Mouse (Mus musculus) liver, postnatal 0 days (tissue): ENCODE results near the gene Arl6ip5. TPM values are rescaled to one million over a fixed set of nuclear protein-coding genes. Genes with fewer than 3 reads are reported as not detected.

Source experiments
- ATAC-seq: fragments of 200-750 bp; cut with Nextera tagmentation; 2 replicates; pipeline ENCODE4 v1.8.0; 2017; ENCODE audit warnings: mild to moderate bottlenecking, moderate library complexity
- DNase-seq: peaks from one replicate; pipeline ENCODE4 v3.0.0-alpha.2; 2016
- H3K27ac ChIP-seq: fragments of 300-500 bp; sonication (generic); 2 replicates; pipeline ENCODE4 v1.5.1; 2014; ENCODE audit warnings: antibody characterized with exemption, moderate library complexity, mild to moderate bottlenecking, low read depth
- H3K27me3 ChIP-seq: fragments of 300-500 bp; sonication (generic); 2 replicates; pipeline ENCODE4 v1.6.1; 2014; ENCODE audit warnings: low read length, control low read depth, mixed read lengths; ENCODE audit not compliant: insufficient read depth
- H3K36me3 ChIP-seq: fragments of 300-500 bp; sonication (generic); replicated peaks from 2 replicates; pipeline ENCODE4 v1.6.1; 2014; ENCODE audit warnings: mild to moderate bottlenecking, control low read depth, low read length, moderate library complexity, mixed read lengths; ENCODE audit not compliant: insufficient read depth
- H3K4me1 ChIP-seq: fragments of 300-500 bp; sonication (generic); 2 replicates; pipeline ENCODE4 v1.6.1; 2014; ENCODE audit warnings: antibody characterized with exemption, mild to moderate bottlenecking, control low read depth; ENCODE audit not compliant: insufficient read depth
- H3K4me2 ChIP-seq: fragments of 300-500 bp; sonication (generic); 2 replicates; pipeline ENCODE4 v1.6.1; 2014; ENCODE audit warnings: low read depth, mild to moderate bottlenecking, low read length, moderate library complexity, mixed read lengths
- H3K4me3 ChIP-seq: fragments of 300-500 bp; sonication (generic); 2 replicates; pipeline ENCODE4 v1.5.1; 2014; ENCODE audit warnings: low read depth, low read length
- H3K9ac ChIP-seq: fragments of 300-500 bp; sonication (generic); replicated peaks from 2 replicates; pipeline ENCODE4 v1.6.1; 2014; ENCODE audit warnings: mild to moderate bottlenecking, moderate library complexity
- H3K9me3 ChIP-seq: fragments of 300-500 bp; sonication (generic); 2 replicates; pipeline ENCODE4 v1.6.1; 2016; ENCODE audit warnings: mild to moderate bottlenecking, control low read depth, low read length, mixed read lengths
- CTCF ChIP-seq: sonication (generic); IDR thresholded peaks from 2 replicates; pipeline ENCODE4 v1.5.1; 2016; ENCODE audit warnings: antibody characterized with exemption, low read depth
- EP300 ChIP-seq: IDR thresholded peaks from 2 replicates; pipeline ENCODE4 v1.6.1; 2016; ENCODE audit warnings: antibody characterized with exemption, low read depth, mild to moderate bottlenecking
- WGBS: fragments of 180-500 bp; shearing (Covaris S2); extraction: QIAGEN DNeasy Blood & Tissue Kit; methylation state at CpG from one replicate; pipeline ENCODE4 v1.1.7; 2014; ENCODE audit not compliant: insufficient replicate concordance; 5-methylcytosine and 5-hydroxymethylcytosine counted together
- polyA plus RNA-seq: library from polyadenylated mRNA; unstranded; fragments of >200 nt; fragmentation: Nextera tagmentation; extraction: Ambion mirVana; gene quantifications from 2 replicates; pipeline ENCODE4 v1.2.1, GENCODE M21; 2015

The Arl6ip5 gene
- polyA plus RNA-seq, 1 experiment from 2014 or later, result 27.1 TPM

DNA sequence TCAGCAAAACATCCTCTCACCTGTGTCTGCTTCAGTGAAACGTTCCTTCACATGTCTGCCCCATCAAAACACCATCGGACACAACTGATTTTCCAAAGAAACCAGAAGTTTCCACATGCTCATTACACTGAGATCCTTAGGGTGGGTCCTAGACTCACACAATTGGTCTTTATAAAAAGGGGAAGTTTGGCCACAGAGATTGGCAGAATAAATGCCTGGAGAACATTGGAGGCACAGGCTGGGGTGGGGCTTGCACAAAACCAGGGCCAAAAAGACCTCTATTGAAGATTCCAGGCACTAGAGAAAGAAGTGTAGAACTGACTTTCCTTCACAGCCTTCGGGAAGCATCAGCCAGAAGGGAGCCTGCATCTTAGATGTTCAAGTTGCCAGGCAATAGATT is 63.3 kb downstream of the Arl6ip5 start:
- Histone ChIP-seq H3K4me1 (peaks cover 3% of the 10 kb centered on the region; the same call in 1 of the 2 replicates), H3K9me3 (no peaks in the 10 kb centered on the region), H3K27me3 (no peaks in the 10 kb centered on the region), H3K9ac (no peak overlapping the region), H3K27ac (no peak overlapping the region), H3K36me3 (no peaks in the 10 kb centered on the region), H3K4me2 (no peak overlapping the region), H3K4me3 (no peak overlapping the region)
- DNase-seq, result no peak
- 61% methylated on average over 3 of the region's 3 CpGs for WGBS
- no peak for TF ChIP-seq EP300
- TF ChIP-seq CTCF, result no peak
- ATAC-seq, result no peak

DNA sequence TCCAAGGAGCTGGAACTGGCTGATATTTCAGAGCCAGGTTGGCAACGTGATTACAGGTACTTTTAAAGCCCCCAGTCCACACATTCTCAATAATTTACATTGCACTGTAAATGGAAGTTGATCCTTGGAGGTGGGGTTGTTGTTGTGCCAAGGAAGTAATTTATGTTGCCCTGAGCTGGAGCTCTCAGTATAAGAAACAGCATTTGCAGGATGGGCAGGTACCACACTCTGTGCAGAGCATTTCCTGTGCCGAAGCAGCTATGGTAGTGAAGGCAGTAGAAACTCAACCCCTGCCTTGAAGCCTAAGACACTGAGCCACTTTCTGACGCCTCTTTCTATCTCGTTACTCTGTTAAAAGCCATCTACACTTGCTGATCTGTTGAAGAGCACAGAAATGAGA is 65.3 kb downstream of the Arl6ip5 start:
- no peak overlapping the region for H3K4me3 ChIP-seq
- WGBS, result 57% methylated on average over 4 of the region's 4 CpGs
- no peak overlapping the region for H3K4me2 ChIP-seq
- H3K4me1 ChIP-seq, result peaks cover 3% of the 10 kb centered on the region; the same call in 1 of the 2 replicates
- no peaks in the 10 kb centered on the region for H3K9me3 ChIP-seq
- H3K9ac ChIP-seq, result no peak overlapping the region
- H3K27ac ChIP-seq, result no peak overlapping the region
- DNase-seq (no peak), ATAC-seq (no peak)
- H3K27me3 ChIP-seq, result no peaks in the 10 kb centered on the region
- TF ChIP-seq EP300 (no peak), CTCF (no peak)
- H3K36me3 ChIP-seq, result no peaks in the 10 kb centered on the region

DNA sequence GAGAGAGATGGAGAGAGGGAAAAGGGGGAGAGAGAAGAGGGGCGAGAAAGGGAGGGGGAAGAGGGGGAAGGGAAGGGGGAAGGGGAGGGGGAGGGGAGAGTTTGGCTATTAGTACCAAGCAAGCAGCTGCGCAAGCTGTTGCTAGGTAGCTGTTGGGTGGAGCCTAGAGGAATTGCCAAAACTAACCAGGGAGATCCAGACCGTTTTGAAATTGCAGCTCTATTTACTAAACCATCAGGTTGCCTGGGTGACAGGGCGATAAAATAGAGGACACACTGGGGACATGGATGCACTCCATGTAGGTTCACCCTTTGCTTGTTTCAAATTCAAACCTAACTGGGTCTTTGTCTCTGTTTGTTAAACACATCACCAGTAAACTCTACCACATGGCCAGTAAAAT is 65.9 kb downstream of the Arl6ip5 start:
- DNase-seq (peak; percentile 55), ATAC-seq (peak; percentile 78)
- Histone ChIP-seq H3K27me3 (no peaks in the 10 kb centered on the region), H3K9ac (no peak overlapping the region), H3K4me2 (no peak overlapping the region), H3K9me3 (no peaks in the 10 kb centered on the region), H3K27ac (peak overlapping the region; percentile 34; the same call in 1 of the 2 replicates), H3K36me3 (no peaks in the 10 kb centered on the region), H3K4me3 (no peak overlapping the region), H3K4me1 (peaks cover 3% of the 10 kb centered on the region; the same call in 1 of the 2 replicates)
- 46% methylated on average over 4 of the region's 4 CpGs for WGBS
- TF ChIP-seq CTCF, result no peak
- TF ChIP-seq EP300, result no peak

DNA sequence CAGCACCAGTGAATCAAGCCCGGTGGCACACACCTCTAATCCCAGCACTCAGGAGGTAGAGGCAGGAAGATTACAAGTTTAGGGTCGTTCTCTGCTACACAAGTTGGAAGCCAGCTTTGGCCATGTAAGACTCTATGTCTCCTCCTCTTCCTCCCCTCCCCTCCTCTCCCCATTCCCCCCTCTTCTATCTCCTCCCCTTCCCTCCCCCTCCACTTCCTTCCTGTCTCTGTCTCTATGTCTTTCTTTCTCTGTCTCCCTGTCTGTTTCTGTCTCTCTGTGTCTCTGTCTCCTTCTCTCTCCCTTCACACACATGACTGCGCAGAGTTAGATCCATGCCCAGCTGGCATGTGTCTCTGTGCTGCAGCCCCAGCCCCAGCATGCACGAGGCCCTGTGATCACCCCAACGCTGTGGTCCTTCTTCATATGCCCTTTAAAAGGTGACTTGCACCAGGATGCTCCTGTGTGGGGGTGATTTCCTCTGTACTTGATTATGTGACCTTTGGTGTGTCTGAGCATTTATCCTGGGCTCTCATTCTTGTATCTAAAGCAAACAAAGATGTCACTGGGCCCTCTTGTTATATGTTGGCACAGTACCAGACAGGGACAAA is 66.5 kb downstream of the Arl6ip5 start:
- no peak for TF ChIP-seq EP300
- TF ChIP-seq CTCF, result no peak
- Histone ChIP-seq H3K4me3 (no peak overlapping the region), H3K4me2 (no peak overlapping the region), H3K27me3 (no peaks in the 10 kb centered on the region), H3K9ac (no peak overlapping the region), H3K36me3 (no peaks in the 10 kb centered on the region), H3K9me3 (no peaks in the 10 kb centered on the region), H3K4me1 (peaks cover 3% of the 10 kb centered on the region; the same call in 1 of the 2 replicates), H3K27ac (peak overlapping the region; percentile 34; the same call in 1 of the 2 replicates)
- no peak for DNase-seq
- 48% methylated on average over 5 of the region's 5 CpGs for WGBS
- ATAC-seq, result no peak

DNA sequence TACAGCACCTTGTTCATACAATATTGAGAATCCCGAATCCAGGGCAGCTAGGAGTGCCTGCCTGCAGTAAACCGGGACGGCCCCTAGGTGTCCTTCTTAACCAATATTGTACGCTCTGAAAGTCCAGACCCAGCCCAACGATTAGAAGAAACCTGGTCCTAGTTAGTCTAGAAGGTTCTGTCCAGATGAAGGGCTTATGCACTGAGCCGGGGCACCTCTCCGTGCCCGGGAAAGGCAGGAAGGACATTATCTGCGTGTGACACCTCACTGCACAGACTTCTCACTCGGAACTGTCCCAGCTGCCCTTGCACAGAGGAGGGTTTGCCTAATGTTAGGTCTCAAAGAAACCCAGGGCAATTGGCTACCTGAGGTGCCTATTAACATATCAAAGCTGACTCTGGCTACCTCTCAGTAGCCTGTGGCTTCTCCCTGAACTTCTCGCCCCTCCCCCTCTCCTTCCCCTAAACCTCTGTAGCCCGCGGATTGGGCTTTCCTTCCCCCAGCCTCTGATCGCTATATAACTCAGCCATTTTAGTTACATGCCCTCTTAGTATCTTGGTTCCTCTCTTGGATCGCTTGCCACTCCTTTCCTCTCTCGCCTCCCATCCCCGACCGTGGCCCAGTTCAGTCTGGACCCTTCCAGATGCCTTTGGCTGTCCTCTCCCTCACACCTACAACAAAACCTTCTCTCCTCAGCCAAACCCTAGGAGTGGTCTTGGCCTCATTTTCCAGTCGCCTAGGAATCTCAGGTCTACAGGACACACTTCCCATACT is 67.7 kb downstream of the Arl6ip5 start:
- Histone ChIP-seq H3K4me1 (peaks cover 3% of the 10 kb centered on the region; the same call in 1 of the 2 replicates), H3K4me3 (0 out of 2 replicates have a peak overlapping the region, but pooled peaks have one; percentile 7), H3K4me2 (peak overlapping the region; percentile 62), H3K36me3 (no peaks in the 10 kb centered on the region), H3K9ac (peak overlapping the region; percentile 31), H3K27ac (no peak overlapping the region), H3K27me3 (no peaks in the 10 kb centered on the region), H3K9me3 (no peaks in the 10 kb centered on the region)
- ATAC-seq (peak; percentile 80), DNase-seq (peak; percentile 74)
- TF ChIP-seq EP300 (no peak; the same call in 1 of the 2 replicates), CTCF (peak; percentile 84)
- 5% methylated on average over 19 of the region's 19 CpGs for whole genome bisulfite sequencing

DNA sequence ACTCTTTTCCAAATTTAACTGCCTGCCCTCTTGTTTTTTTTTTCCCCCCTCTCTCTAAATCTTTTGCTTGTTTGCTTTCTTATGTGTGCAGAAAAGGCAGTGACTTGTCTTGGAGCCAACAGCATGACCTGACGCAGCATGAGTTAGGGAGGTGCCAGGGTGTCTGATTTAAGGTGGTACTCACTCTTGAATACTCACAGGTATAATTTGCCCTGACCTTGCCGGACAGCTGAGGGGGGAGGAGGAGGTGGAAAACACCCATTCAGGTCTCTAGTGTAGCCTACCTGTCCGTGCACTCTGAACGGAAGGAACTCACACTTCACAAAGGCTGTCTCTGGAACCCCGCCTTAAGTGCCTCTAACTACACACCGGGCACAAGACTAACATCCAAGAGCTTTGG is 68.4 kb downstream of the Arl6ip5 start:
- Histone ChIP-seq H3K4me2 (no peak overlapping the region), H3K27ac (no peak overlapping the region), H3K36me3 (no peaks in the 10 kb centered on the region), H3K9ac (no peak overlapping the region; the same call in 1 of the 2 replicates), H3K27me3 (no peaks in the 10 kb centered on the region), H3K4me3 (no peak overlapping the region), H3K9me3 (no peaks in the 10 kb centered on the region), H3K4me1 (peaks cover 3% of the 10 kb centered on the region; the same call in 1 of the 2 replicates)
- WGBS, result 63% methylated on average over 6 of the region's 6 CpGs
- TF ChIP-seq CTCF (no peak), EP300 (no peak)
- ATAC-seq, result no peak
- no peak for DNase-seq

Other genes with a start within 250 kb of the Arl6ip5 start
- not detected in 2 replicates for gene Fam19a4, start 150.3 kb upstream of the Arl6ip5 start, polyA plus RNA-seq
- 1.0 and 1.8 TPM in 2 replicates for gene Eogt, start 61.5 kb upstream of the Arl6ip5 start, polyA plus RNA-seq
- gene Tmf1, start 31.6 kb upstream of the Arl6ip5 start, polyA plus RNA-seq, result 17.5 and 20.3 TPM in 2 replicates
- 16.1 and 17.2 TPM in 2 replicates for gene Uba3, start 5.0 kb upstream of the Arl6ip5 start, polyA plus RNA-seq
- gene Lmod3, start 42.1 kb downstream of the Arl6ip5 start, polyA plus RNA-seq, result 0.11 and 0.77 TPM in 2 replicates